Mouse (Mus musculus) bone marrow macrophage, adult 2 months (primary cell): ENCODE results near the gene Dnah6.

Experiments
- CTCF ChIP-seq: IDR thresholded peaks from 2 replicates; pipeline ENCODE4 v1.5.1; 2012; ENCODE audit warnings: low read depth, mild to moderate bottlenecking, low read length, moderate library complexity
- POLR2A ChIP-seq: IDR thresholded peaks from 2 replicates; pipeline ENCODE4 v1.6.1; 2012; ENCODE audit warnings: mild to moderate bottlenecking, low read depth, low read length, borderline replicate concordance

GRCm38 (mm10) chr6:73252396-73252795 is 30.9 kb upstream of the Dnah6 start:
- no peak for TF ChIP-seq CTCF
- no peak for TF ChIP-seq POLR2A
